Mouse (Mus musculus) olfactory bulb, adult 2 months (tissue): ENCODE measurements around the gene Tubgcp2. TPM values are rescaled to one million over a fixed set of nuclear protein-coding genes. Genes with fewer than 3 reads are reported as not detected.

Experiments
- H3K27ac ChIP-seq: fragments of 200-500 bp; 2 replicates; pipeline ENCODE4 v1.5.1; 2012; ENCODE audit warnings: low read depth, low read length; ENCODE audit not compliant: insufficient read depth
- H3K4me1 ChIP-seq: fragments of 200-500 bp; 2 replicates; pipeline ENCODE4 v1.6.1; 2012; ENCODE audit warnings: low read length; ENCODE audit not compliant: control insufficient read depth, insufficient read depth
- H3K4me3 ChIP-seq: fragments of 200-500 bp; 2 replicates; pipeline ENCODE4 v1.5.1; 2012; ENCODE audit warnings: mild to moderate bottlenecking, low read depth, low read length, moderate library complexity; ENCODE audit not compliant: insufficient read depth
- CTCF ChIP-seq: fragments of 200-500 bp; IDR thresholded peaks from 2 replicates; pipeline ENCODE4 v1.5.1; 2012; ENCODE audit warnings: low read depth, mild to moderate bottlenecking, low read length, moderate library complexity; ENCODE audit not compliant: insufficient read depth
- POLR2A ChIP-seq: fragments of 200-500 bp; IDR thresholded peaks from 2 replicates; pipeline ENCODE4 v1.6.1; 2012; ENCODE audit warnings: mild to moderate bottlenecking, low read depth, low read length, moderate library complexity; ENCODE audit not compliant: insufficient read depth
- WGBS: fragments of 180-500 bp; shearing (Covaris S2); methylation state at CpG from one replicate; pipeline ENCODE4 v1.1.7; 2018; 5-methylcytosine and 5-hydroxymethylcytosine counted together
- polyA plus RNA-seq: library from polyadenylated mRNA; stranded (reverse); fragments of >200 nt; gene quantifications from 2 replicates; pipeline ENCODE4 v1.2.4, GENCODE M21; 2012; ENCODE audit warnings: low replicate concordance; ENCODE audit not compliant: missing spikeins, insufficient read depth, insufficient read length

The Tubgcp2 gene
- polyA plus RNA-seq, 1 experiment: not detected

GRCm38 (mm10) chr7:140063092-140063491 lies 26.6 kb upstream of the Tubgcp2 start:
- WGBS: 20% methylated on average over 7 of the region's 7 CpGs
- Histone ChIP-seq H3K27ac (no peak overlapping the region), H3K4me3 (no peak overlapping the region), H3K4me1 (peaks cover 18% of the 10 kb centered on the region)
- no peak for TF ChIP-seq POLR2A
- 0 out of 2 replicates have a peak, but pooled peaks have one; percentile 33 for TF ChIP-seq CTCF

GRCm38 (mm10) chr7:140062307-140062706 lies 25.8 kb upstream of the Tubgcp2 start:
- Histone ChIP-seq H3K27ac (no peak overlapping the region), H3K4me1 (peaks cover 25% of the 10 kb centered on the region), H3K4me3 (no peak overlapping the region)
- no peak for TF ChIP-seq POLR2A
- peak; percentile 32; the same call in 1 of the 2 replicates for TF ChIP-seq CTCF
- WGBS: 27% methylated on average over 11 of the region's 11 CpGs

- no peak overlapping the region; the same call in 1 of the 2 replicates for H3K4me3 ChIP-seq
- TF ChIP-seq CTCF: no peak
- no peak for TF ChIP-seq POLR2A
- 7% methylated on average over 6 of the region's 6 CpGs for WGBS
- H3K27ac ChIP-seq: no peak overlapping the region
- peaks cover 26% of the 10 kb centered on the region for H3K4me1 ChIP-seq
These were observed 25.3 kb upstream of the Tubgcp2 start for GRCm38 (mm10) chr7:140061832-140062130.

- Histone ChIP-seq H3K4me3 (peak overlapping the region; percentile 29), H3K4me1 (peaks cover 26% of the 10 kb centered on the region), H3K27ac (no peak overlapping the region)
- 4% methylated on average over 47 of the region's 47 CpGs for whole genome bisulfite sequencing
- TF ChIP-seq CTCF (no peak), POLR2A (no peak)
These were observed 24.7 kb upstream of the Tubgcp2 start for GRCm38 (mm10) chr7:140060936-140061831.

GRCm38 (mm10) chr7:140059601-140060000 lies 23.1 kb upstream of the Tubgcp2 start:
- Histone ChIP-seq H3K4me1 (peaks cover 26% of the 10 kb centered on the region), H3K27ac (no peak overlapping the region), H3K4me3 (no peak overlapping the region)
- TF ChIP-seq CTCF (no peak), POLR2A (no peak)
- WGBS: 75% methylated on average over 4 of the region's 4 CpGs

- 40% methylated on average over 7 of the region's 7 CpGs for WGBS
- peak overlapping the region; percentile 53 for H3K4me3 ChIP-seq
- TF ChIP-seq CTCF: no peak
- TF ChIP-seq POLR2A: no peak
- H3K27ac ChIP-seq: no peak overlapping the region
- H3K4me1 ChIP-seq: peaks cover 26% of the 10 kb centered on the region
These were observed 22.1 kb upstream of the Tubgcp2 start for GRCm38 (mm10) chr7:140058528-140058927.

GRCm38 (mm10) chr7:140057413-140058407 lies 21.2 kb upstream of the Tubgcp2 start:
- no peak for TF ChIP-seq CTCF
- no peak for TF ChIP-seq POLR2A
- WGBS: 5% methylated on average over 53 of the region's 53 CpGs
- Histone ChIP-seq H3K4me1 (peaks cover 26% of the 10 kb centered on the region), H3K4me3 (peak overlapping the region; percentile 53), H3K27ac (no peak overlapping the region)

- H3K4me3 ChIP-seq: no peak overlapping the region
- TF ChIP-seq POLR2A (no peak), CTCF (no peak)
- H3K27ac ChIP-seq: 0 out of 2 replicates have a peak overlapping the region, but pooled peaks have one; percentile 10
- WGBS: 58% methylated on average over 4 of the region's 4 CpGs
- peaks cover 19% of the 10 kb centered on the region for H3K4me1 ChIP-seq
These were observed 17.7 kb upstream of the Tubgcp2 start for GRCm38 (mm10) chr7:140054124-140054523.
